Mouse (Mus musculus) lung, postnatal 0 days (tissue): ENCODE data around the gene Cpsf4.

ENCODE experiments used
- CTCF ChIP-seq: IDR thresholded peaks from 2 replicates; pipeline ENCODE4 v1.5.1; 2016; ENCODE audit warnings: antibody characterized with exemption, mild to moderate bottlenecking
- EP300 ChIP-seq: IDR thresholded peaks from 2 replicates; pipeline ENCODE4 v1.6.1; 2016; ENCODE audit warnings: antibody characterized with exemption, mild to moderate bottlenecking, control low read depth

- no peak for TF ChIP-seq CTCF
- no peak for TF ChIP-seq EP300
These were observed 26.4 kb upstream of the Cpsf4 start for GRCm38 (mm10) chr5:145140611-145141010.
